Mouse (Mus musculus) embryonic facial prominence, embryonic 15.5 days (tissue): ENCODE results near the gene Sav1. TPM values are rescaled to one million over a fixed set of nuclear protein-coding genes. Genes with fewer than 3 reads are reported as not detected.
A peak's percentile ranks its signal among the peaks of the same experiment; 100 is the strongest.

ENCODE experiments used
- ATAC-seq: fragments of 200-750 bp; cut with Nextera tagmentation; 2 replicates; pipeline ENCODE4 v1.8.0; 2017; ENCODE audit warnings: low read depth, moderate TSS enrichment; ENCODE audit not compliant: insufficient number of reproducible peaks, low FRiP score, low TSS enrichment
- H3K27ac ChIP-seq: fragments of 300-500 bp; sonication (generic); replicated peaks from 2 replicates; pipeline ENCODE4 v1.5.1; 2015; ENCODE audit warnings: mild to moderate bottlenecking, inconsistent platforms
- H3K27me3 ChIP-seq: fragments of 300-500 bp; sonication (generic); 2 replicates; pipeline ENCODE4 v1.6.1; 2015; ENCODE audit warnings: inconsistent platforms
- H3K36me3 ChIP-seq: fragments of 300-500 bp; sonication (generic); 2 replicates; pipeline ENCODE4 v1.6.1; 2015; ENCODE audit warnings: mild to moderate bottlenecking, inconsistent platforms
- H3K4me1 ChIP-seq: fragments of 300-500 bp; sonication (generic); 2 replicates; pipeline ENCODE4 v1.6.1; 2015; ENCODE audit warnings: inconsistent platforms
- H3K4me2 ChIP-seq: fragments of 300-500 bp; sonication (generic); replicated peaks from 2 replicates; pipeline ENCODE4 v1.6.1; 2015; ENCODE audit warnings: mild to moderate bottlenecking, inconsistent platforms
- H3K4me3 ChIP-seq: fragments of 300-500 bp; sonication (generic); replicated peaks from 2 replicates; pipeline ENCODE4 v1.5.1; 2015; ENCODE audit warnings: mild to moderate bottlenecking, inconsistent platforms
- H3K9ac ChIP-seq: fragments of 300-500 bp; sonication (generic); 2 replicates; pipeline ENCODE4 v1.6.1; 2015; ENCODE audit warnings: inconsistent platforms
- H3K9me3 ChIP-seq: fragments of 300-500 bp; sonication (generic); replicated peaks from 2 replicates; pipeline ENCODE4 v1.6.1; 2016; ENCODE audit warnings: inconsistent platforms
- WGBS: fragments of 180-500 bp; shearing (Covaris S2); methylation state at CpG from one replicate; pipeline ENCODE4 v1.1.7; 2015; 5-methylcytosine and 5-hydroxymethylcytosine counted together
- polyA plus RNA-seq: library from polyadenylated mRNA; unstranded; fragments of >200 nt; fragmentation: Nextera tagmentation; extraction: Ambion mirVana; gene quantifications from 2 replicates; pipeline ENCODE4 v1.2.1, GENCODE M21; 2015

Gene Sav1
- polyA plus RNA-seq, 1 experiment from 2014 or later: 8.6 TPM

DNA sequence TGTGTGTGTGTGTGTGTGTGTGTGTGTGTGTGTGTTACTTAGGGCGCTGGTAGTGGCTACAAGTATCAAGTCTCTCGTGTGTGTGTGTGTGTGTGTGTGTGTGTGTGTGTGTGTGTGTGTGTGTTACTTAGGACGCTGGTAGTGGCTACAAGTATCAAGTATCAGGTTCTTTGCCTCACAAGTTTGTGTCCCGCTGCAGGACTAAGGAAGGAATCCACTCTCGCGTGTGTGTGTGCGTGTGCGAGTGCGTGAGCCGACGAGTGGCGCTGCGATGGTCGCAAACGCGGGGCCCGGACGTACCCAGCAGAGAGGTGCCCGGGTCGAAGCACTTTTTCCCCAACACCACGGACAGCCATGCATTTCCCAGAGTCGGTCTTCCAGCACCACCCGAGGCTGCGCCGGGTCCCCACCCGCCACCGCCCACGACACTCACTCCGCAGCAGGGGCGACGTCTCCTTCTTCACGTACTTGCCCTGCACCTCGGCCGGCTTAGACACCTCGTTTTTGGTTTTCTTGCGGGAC lies 500 bp downstream of the Sav1 start:
- peak overlapping the region; percentile 90 for H3K27ac ChIP-seq
- H3K9me3 ChIP-seq: no peaks in the 10 kb centered on the region
- under 1% methylated on average over 33 of the region's 36 CpGs for WGBS
- H3K4me2 ChIP-seq: peak overlapping the region; percentile 63
- H3K9ac ChIP-seq: peak overlapping the region; percentile 93
- peaks cover 13% of the 10 kb centered on the region for H3K4me1 ChIP-seq
- peaks cover 23% of the 10 kb centered on the region for H3K36me3 ChIP-seq
- H3K4me3 ChIP-seq: peak overlapping the region; percentile 92
- H3K27me3 ChIP-seq: no peaks in the 10 kb centered on the region
- ATAC-seq: peak; percentile 68

DNA sequence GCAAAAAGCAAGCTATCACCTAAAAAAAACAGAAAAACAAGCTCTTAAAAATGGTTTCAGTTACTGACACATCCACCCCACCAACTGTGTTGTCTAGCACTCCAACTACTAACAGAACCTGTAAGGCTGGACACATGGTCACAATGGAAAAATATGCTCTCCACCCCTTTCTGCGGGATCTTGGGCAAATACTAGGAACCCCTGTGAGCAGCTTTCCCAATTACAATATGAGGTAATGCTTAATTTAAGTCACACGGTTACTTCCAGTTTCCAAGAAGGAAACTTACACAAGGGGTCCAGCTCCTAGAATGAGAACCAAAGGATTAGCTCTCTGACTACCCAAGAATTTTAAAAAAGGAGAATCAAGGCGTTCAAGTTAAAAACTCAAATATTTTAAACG lies 1.3 kb downstream of the Sav1 start:
- H3K9me3 ChIP-seq: no peaks in the 10 kb centered on the region
- peaks cover 27% of the 10 kb centered on the region for H3K36me3 ChIP-seq
- no peak for ATAC-seq
- WGBS: 20% methylated on average over 4 of the region's 4 CpGs
- H3K27ac ChIP-seq: no peak overlapping the region
- peaks cover 13% of the 10 kb centered on the region for H3K4me1 ChIP-seq
- H3K27me3 ChIP-seq: no peaks in the 10 kb centered on the region
- H3K4me3 ChIP-seq: peak overlapping the region; percentile 92
- peak overlapping the region; percentile 63 for H3K4me2 ChIP-seq
- H3K9ac ChIP-seq: 0 out of 2 replicates have a peak overlapping the region, but pooled peaks have one; percentile 19

DNA sequence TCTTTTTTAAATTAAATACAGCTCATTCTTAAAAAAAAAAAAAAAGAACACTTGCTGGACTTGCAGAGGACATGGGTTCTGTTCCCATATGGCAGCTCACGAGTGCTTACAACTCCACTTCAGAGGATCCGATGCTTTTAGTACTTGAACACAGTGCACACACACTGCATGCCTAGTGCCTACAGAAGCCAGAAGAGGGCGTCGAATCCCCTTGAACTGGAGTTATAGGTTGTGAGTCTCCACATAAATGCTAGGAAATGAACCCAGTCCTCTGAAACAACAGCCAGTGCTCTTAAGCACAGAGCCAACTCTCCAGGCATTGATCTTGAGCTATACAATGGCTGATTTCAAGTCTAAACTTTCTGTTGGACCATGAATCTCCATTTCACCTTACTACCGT lies 3.9 kb downstream of the Sav1 start:
- no peak for ATAC-seq
- no peaks in the 10 kb centered on the region for H3K9me3 ChIP-seq
- H3K9ac ChIP-seq: no peak overlapping the region
- peaks cover 13% of the 10 kb centered on the region for H3K4me1 ChIP-seq
- WGBS: 74% methylated on average over 5 of the region's 5 CpGs
- H3K4me3 ChIP-seq: no peak overlapping the region
- H3K4me2 ChIP-seq: no peak overlapping the region
- no peaks in the 10 kb centered on the region for H3K27me3 ChIP-seq
- H3K27ac ChIP-seq: no peak overlapping the region
- peaks cover 37% of the 10 kb centered on the region for H3K36me3 ChIP-seq

DNA sequence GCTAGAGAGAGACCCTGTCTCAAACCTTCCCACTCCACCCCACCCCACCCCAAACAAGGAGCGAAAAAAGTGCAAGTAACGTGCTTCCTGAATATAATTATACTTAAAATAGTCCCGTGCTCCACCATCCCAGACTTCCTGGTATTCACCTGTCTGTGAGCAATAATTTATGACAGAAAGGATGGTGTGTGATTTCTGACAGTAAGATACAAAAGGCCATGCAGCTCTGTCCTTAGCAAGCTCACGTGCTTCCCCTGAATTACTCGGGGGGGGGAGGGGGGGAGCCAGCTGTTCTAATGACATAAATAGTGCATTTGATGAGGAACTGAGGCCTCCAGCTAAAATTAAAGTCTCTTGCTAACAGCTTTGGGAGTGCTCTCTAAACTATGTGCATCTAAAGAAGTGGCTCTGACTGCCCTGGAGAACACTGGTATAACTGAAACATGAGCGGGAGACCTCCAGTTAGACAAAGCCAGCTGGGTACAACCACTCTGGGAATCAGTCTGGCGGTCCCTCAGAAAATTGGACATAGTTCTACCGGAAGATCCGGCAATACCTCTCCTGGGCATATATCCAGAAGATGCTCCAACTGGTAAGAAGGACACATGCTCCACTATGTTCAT lies 9.3 kb downstream of the Sav1 start:
- Histone ChIP-seq H3K9me3 (no peaks in the 10 kb centered on the region), H3K4me2 (no peak overlapping the region), H3K9ac (no peak overlapping the region), H3K27ac (no peak overlapping the region), H3K4me1 (0 out of 2 replicates have a peak, but pooled peaks cover 8% of the 10 kb centered on the region), H3K4me3 (no peak overlapping the region), H3K27me3 (no peaks in the 10 kb centered on the region), H3K36me3 (peaks cover 25% of the 10 kb centered on the region)
- ATAC-seq: no peak
- 59% methylated on average over 9 of the region's 9 CpGs for WGBS

DNA sequence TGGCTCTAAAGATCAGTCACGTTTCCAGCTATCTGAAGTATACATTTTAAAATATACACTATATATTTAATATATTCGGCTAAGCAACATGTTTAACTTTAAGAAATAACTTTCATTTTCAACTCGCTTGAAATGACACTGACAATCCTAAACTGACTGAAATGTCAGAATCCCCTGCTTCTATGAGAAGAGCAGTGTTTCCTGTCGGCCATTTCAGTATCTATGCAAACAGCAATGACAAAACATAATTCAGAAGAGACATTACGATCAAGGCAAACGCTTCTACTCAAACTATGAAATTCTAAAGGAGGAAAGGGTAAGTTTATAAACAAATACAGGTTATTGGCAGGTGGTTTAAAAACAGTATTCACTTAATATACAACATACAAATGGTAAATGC lies 10.1 kb downstream of the Sav1 start:
- H3K4me2 ChIP-seq: no peak overlapping the region
- H3K27ac ChIP-seq: no peak overlapping the region
- no peak for ATAC-seq
- 0 out of 2 replicates have a peak, but pooled peaks cover 8% of the 10 kb centered on the region for H3K4me1 ChIP-seq
- no peaks in the 10 kb centered on the region for H3K27me3 ChIP-seq
- H3K9ac ChIP-seq: no peak overlapping the region
- peaks cover 24% of the 10 kb centered on the region for H3K36me3 ChIP-seq
- 81% methylated on average over 6 of the region's 6 CpGs for WGBS
- H3K9me3 ChIP-seq: no peaks in the 10 kb centered on the region
- no peak overlapping the region for H3K4me3 ChIP-seq

DNA sequence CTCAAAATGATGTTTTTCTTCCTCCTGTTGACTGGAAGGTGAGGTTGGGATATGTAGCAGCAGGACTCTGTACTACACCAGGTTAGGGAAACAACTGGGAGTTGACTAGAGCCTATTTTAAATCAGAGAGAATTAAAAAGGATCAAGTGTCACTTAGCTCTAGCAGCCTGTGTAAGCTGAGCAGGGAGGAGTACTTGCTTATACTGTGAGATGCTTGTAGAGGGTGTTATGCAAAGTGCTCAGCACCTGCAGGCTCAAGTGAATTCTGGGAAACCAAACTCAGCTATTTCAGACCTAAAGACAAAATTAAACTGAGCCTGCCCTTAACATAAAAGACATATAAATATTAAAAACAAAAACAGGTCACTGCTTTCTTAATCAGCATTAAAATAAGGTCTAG lies 13.1 kb downstream of the Sav1 start:
- 0 out of 2 replicates have a peak, but pooled peaks cover 8% of the 10 kb centered on the region for H3K4me1 ChIP-seq
- ATAC-seq: no peak
- no peak overlapping the region for H3K9ac ChIP-seq
- peaks cover 36% of the 10 kb centered on the region for H3K36me3 ChIP-seq
- no peak overlapping the region for H3K4me3 ChIP-seq
- H3K9me3 ChIP-seq: no peaks in the 10 kb centered on the region
- H3K27ac ChIP-seq: no peak overlapping the region
- no peak overlapping the region for H3K4me2 ChIP-seq
- H3K27me3 ChIP-seq: no peaks in the 10 kb centered on the region

DNA sequence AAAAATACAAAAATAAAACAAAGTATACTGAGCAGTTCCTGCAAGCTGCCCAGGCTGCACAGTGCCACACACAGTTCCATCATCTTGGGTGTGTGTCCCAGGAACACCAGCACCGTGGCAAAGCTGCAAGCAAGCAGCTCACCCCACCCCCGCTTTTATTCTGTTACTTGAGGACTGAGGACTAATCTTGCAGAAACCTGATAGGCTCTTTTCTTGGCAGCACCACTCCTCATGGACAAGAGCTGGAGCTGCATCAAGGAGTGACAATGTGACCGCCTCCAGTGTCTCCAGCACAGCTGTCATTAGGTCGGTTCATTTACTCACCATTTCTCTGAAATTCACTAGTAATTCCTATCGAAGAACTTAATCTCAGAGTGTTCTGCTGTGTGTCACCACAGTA lies 18.6 kb downstream of the Sav1 start:
- Histone ChIP-seq H3K9ac (no peak overlapping the region), H3K4me2 (no peak overlapping the region), H3K27me3 (no peaks in the 10 kb centered on the region), H3K27ac (no peak overlapping the region), H3K4me3 (no peak overlapping the region), H3K36me3 (peaks cover 69% of the 10 kb centered on the region), H3K9me3 (no peaks in the 10 kb centered on the region), H3K4me1 (no peaks in the 10 kb centered on the region)
- 56% methylated on average over 5 of the region's 5 CpGs for WGBS
- no peak for ATAC-seq

DNA sequence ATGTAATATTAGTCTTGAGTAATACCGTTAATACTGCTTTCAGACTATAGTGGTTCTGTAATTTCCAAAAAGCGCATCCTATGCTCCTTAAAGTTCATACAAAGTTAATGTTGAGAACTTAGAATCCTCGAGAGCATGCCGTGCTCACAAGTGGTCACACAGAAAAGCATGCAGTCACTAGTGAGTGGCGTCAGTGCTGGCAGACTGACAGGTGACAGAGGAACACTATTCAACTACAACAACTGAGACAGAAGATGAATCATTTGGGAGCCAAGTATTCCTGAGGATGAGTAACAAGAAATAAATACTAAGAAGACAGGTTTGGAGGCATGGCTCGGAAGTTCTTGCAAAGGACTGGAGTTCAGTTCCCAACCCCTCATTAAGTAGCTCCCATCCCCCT lies 19.7 kb downstream of the Sav1 start:
- Histone ChIP-seq H3K4me3 (no peak overlapping the region), H3K9ac (no peak overlapping the region), H3K27me3 (no peaks in the 10 kb centered on the region), H3K4me2 (no peak overlapping the region), H3K27ac (no peak overlapping the region), H3K4me1 (no peaks in the 10 kb centered on the region), H3K36me3 (peaks cover 74% of the 10 kb centered on the region), H3K9me3 (no peaks in the 10 kb centered on the region)
- WGBS: 86% methylated on average over 6 of the region's 6 CpGs
- no peak for ATAC-seq

DNA sequence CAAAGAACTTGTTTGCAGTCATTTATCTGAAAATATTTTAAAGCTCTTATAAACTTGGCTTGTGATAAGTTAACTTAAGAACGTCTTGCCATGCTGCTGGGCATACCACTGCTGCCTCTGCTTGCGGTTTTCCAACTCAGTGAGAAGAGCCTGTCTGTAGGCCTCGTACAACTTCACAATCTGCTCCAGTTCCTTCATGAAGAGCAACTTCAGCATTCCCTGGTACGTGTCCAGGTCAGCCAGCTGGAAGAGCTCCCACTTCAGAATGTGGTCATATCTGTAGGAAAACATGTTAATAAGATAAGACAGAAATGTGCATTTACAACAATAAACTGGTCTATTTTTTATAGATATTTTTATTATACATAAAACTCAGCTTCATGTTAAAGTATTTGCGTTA lies 20.7 kb downstream of the Sav1 start:
- Histone ChIP-seq H3K9ac (no peak overlapping the region), H3K27ac (no peak overlapping the region), H3K9me3 (no peaks in the 10 kb centered on the region), H3K36me3 (peaks cover 75% of the 10 kb centered on the region), H3K27me3 (no peaks in the 10 kb centered on the region), H3K4me1 (no peaks in the 10 kb centered on the region), H3K4me3 (no peak overlapping the region), H3K4me2 (no peak overlapping the region)
- WGBS: 83% methylated on average over 5 of the region's 5 CpGs
- ATAC-seq: no peak

DNA sequence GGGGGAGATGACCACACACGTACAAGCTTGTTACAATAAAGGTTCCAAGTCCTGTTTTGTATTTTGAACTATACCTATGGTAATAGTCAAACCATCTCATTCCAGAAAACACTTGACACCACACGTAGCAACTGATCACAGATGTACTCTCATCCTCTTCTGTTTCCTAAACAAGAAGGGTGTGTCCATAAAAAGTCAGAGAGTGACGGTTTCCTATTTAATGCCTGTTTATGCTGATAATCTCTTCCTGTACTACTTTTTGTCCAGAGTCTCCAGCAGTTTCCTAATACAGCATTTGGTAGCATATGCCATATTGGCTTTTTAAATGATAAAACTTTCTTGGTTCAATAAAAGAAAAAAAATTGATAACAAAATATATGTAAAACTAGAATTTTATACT lies 21.2 kb downstream of the Sav1 start:
- Histone ChIP-seq H3K9me3 (no peaks in the 10 kb centered on the region), H3K4me1 (no peaks in the 10 kb centered on the region), H3K9ac (no peak overlapping the region), H3K36me3 (peaks cover 73% of the 10 kb centered on the region), H3K4me3 (no peak overlapping the region), H3K27me3 (no peaks in the 10 kb centered on the region), H3K4me2 (no peak overlapping the region), H3K27ac (no peak overlapping the region)
- no peak for ATAC-seq
- WGBS: 71% methylated on average over 3 of the region's 3 CpGs

DNA sequence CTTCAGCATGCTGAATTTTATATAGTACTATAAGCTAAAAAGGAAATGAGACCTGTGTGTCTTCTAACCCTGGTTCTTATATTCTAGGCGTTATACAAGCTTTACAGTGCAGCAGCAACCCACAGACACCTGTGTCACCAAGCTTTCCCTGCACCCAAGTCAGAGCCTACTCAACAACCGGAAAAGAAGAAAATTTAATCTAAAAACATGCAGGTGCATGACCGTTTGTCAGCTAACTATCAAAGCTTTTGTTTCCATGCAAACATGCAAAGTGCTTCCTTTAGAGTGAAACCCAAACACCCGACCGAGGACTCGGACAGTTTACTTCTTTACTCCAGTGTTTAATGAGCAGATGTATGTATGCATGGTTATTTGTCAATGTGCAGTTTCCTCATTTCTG lies 23.7 kb downstream of the Sav1 start:
- peaks cover 63% of the 10 kb centered on the region for H3K36me3 ChIP-seq
- H3K9ac ChIP-seq: no peak overlapping the region
- no peaks in the 10 kb centered on the region for H3K27me3 ChIP-seq
- 83% methylated on average over 6 of the region's 6 CpGs for WGBS
- no peak overlapping the region for H3K4me3 ChIP-seq
- no peaks in the 10 kb centered on the region for H3K9me3 ChIP-seq
- no peak overlapping the region for H3K4me2 ChIP-seq
- H3K27ac ChIP-seq: no peak overlapping the region
- no peak for ATAC-seq
- no peaks in the 10 kb centered on the region for H3K4me1 ChIP-seq

DNA sequence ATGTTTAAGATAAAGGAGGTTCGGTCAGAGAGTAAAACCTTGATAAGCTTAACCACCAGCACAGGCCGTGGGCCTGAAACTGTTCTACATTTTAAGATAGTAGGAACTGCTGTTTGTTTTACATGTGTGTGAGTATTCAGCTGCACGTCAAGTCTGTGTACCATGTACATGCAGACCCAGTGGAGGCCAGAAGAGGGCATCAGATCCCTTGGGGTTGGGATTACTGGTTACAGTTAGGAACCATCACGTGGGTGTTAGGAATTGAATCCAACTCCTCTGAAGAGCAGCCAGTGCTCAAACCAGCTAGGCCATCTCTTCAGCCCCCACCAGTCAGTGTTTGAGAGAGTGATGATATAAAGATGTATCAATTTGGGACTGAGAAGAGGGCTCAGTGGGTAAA lies 24.3 kb downstream of the Sav1 start:
- WGBS: 62% methylated on average over 4 of the region's 4 CpGs
- H3K4me2 ChIP-seq: no peak overlapping the region
- ATAC-seq: no peak

More for the DNA sequence above, 24.3 kb downstream of the Sav1 start:
- no peaks in the 10 kb centered on the region for H3K27me3 ChIP-seq
- H3K9me3 ChIP-seq: no peaks in the 10 kb centered on the region
- H3K4me1 ChIP-seq: no peaks in the 10 kb centered on the region
- H3K4me3 ChIP-seq: no peak overlapping the region
- no peak overlapping the region for H3K27ac ChIP-seq
- H3K9ac ChIP-seq: no peak overlapping the region
- peaks cover 59% of the 10 kb centered on the region for H3K36me3 ChIP-seq
